Mouse (Mus musculus) 3T3-L1 (cell line): ENCODE measurements around the gene Lrrfip1.

Experiments used
- DNase-seq: peaks from one replicate; pipeline ENCODE4 v3.0.0-alpha.2; 2015; ENCODE audit warnings: low read depth, low spot score

Lrrfip1 gene

DNA sequence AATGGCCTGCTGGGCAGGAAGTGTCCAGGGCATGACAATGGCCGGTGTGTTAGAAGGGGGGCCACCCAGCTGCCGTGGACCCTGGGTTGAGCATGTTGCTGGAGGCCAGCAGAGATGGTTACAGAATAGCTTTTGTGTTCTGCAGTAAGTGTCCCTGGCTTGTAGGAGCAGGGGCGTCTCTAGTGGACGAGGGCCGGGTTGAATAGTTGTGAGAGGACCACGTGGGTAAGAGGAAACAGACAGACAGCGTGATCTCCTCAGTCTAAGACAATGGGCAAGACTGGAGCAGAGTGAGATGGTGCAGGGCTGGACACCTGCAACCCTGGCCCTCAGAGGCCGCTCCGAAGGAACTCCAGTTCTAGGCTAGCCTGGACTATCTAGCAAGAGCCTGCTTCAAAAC, 57.2 kb downstream of the Lrrfip1 start:
- DNase-seq = no peak

DNA sequence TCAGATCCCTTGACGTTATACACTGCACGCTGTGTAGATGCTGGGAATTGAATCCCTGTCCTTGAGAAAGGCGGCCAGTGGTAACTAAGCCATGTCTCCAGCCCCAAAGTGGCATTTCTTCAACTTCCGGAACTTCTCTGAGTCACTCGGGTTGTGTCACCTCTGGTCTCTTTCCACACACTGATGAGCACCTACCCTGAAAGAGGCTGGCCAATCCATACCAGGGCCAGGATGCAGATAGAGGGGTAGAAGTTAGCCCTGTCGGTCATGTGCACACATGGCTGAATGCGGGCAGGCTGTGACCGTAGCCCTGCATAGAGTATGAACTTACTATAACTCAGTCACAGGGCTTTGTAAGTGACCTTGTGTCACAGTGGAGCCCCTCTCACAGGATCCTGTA, 57.9 kb downstream of the Lrrfip1 start:
- DNase-seq = no peak

DNA sequence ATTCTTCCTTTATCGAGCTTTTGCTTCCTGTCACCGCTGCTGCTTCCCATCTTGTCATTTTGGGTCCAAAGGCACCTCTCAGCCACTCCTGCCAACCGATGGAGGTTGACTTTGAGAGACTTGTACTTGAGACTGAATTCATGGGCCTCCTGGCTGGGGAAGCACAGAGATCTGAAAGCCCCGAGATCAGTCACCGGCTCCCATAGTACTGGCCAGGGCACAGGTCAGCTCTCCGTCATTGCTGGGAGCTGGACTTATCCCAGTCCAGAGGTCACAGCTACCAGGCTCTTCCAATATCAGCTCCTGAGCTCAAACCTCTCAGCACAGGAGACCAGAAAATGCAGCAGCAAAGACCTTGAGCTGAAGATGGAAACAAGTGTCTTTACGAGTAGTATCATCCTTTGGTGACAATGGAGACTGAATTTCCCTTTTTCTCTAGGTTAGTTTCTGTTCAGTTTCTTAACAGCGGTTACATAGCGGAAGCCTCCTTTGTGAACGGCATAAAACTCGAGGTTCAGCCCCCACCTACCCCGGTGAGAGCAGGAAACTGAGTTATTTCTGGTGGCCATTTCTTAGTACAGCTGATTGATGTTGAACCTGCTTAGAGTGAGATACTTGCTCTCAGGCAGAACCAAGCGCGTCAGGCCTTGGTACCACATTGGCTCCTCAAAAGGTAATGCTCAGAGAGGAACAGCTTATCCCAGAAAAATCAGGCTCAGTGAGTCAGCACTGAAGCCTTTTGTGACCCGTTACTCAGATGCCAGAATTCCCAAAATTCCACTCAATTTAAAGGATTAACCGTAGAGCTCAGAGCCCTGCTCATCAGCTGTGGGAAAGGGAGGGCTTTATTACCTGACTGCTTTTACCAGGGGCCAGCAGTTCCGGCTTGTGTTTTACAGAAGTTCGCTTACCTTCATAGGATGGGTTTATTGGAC, 59.0 kb downstream of the Lrrfip1 start:
- peak; percentile 73 for DNase-seq

DNA sequence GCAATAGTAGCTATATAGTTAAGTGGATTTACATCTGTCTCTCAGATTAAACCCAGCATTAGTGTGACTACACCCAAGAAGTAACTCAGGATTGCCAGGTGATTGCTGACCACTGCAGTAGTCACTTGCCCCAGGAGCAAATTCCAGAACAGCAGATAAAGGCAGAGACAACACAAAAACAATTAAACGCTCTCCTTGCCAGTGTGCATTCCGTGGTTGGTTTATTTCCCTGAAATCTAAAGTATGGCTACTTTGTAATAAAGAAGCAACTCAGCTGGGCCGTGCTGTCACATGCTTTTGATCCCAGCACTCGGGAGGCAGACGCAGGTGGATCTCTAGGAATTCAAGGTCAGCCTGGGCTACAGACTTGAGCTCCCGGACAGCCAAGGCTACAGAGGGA, 59.7 kb downstream of the Lrrfip1 start:
- peak; percentile 54 for DNase-seq

DNA sequence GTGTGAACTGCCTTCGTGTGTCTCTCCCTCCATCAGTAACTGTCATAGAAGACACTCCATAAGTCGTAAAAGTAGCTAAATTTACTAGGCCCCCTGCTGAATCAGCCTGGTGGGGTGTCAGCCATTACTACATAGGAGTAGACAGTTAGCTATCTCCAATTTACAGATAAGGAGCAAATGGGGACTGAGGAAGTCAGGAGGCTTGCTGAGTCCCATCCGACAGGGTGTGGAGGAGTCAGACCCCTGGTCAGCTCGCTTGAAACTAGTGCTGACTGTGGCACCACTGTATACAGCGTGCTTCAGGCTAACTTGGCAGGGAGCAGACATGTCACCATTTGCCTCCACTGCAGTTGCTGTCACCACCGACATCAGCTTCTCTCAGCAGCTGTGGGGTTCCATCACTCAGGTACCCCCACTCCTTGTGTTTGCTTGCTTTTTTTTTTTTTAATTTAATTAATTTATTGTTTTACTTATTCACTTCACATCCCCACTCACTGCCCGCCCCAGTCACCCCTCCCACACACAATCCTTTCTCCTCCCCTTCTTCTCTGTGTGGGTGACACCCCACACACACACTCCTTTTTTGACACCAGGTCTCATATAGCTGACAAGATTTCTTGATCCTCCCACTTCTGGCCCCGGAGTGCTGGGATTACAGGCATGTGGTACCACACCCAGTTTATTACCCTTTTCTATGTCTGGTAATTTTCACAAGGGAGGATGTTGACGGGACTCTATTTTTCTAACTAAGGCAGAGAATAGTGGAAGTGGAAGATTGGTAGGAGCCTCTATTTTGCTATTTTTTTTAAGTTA, 61.5 kb downstream of the Lrrfip1 start:
- no peak for DNase-seq

DNA sequence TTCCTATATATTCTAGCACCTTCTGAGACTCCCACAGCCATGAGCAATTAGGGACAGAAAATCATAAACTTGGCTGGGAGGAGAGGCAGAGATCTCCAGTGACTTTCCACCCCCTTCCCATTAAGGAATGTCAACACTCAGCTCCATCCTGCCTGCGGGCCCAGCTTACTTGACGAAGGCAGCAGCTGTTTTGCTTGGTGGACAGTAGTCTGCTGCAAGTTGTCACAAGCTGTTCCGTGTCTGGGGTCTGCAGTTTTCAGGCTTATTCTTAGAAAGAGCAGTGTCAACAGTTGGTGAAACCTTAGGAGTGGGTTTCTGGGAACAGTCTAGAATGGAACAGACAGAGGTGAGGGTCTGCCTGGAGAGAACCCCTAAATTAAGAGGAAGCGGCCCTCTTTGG, 62.6 kb downstream of the Lrrfip1 start:
- no peak for DNase-seq

DNA sequence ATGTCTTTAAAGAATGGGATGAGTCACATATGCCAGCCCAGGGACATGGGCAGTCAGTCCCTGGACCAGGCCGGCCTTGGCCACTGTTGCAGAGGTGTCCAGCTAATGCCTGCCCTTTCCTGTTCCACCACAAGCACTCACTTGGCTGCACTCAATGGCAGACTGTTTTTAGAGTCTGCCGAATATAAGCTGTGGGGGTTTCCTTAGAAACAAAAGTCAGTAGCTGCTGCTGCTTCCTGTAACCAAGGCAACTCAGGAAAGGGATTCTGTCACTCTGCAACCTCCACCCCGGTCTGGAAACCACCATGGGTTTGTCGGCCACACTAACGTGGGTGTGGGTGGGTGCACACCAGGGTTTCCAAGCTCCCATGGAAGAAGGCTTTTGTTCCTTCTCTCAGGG, 63.8 kb downstream of the Lrrfip1 start:
- DNase-seq = peak; percentile 52

DNA sequence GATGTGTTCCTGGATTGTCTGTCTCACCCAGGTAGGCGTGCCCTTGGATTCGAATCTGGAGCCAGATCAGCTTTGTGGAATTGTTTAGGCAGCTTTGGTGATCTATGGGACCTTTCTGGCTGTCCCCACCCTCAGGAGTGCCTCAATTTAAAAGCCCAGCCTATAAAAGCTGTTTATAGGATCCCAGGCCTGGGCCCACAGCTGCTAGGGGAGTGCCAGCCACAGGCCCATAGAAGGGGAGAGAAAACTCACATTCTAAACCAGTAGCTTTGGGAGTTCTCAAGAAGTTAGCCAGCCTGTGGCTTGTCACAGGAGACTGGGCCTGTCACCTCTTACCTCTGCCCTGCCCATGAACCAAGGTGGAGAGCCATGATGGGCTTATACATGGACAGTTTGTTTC, 65.5 kb downstream of the Lrrfip1 start:
- DNase-seq = no peak

DNA sequence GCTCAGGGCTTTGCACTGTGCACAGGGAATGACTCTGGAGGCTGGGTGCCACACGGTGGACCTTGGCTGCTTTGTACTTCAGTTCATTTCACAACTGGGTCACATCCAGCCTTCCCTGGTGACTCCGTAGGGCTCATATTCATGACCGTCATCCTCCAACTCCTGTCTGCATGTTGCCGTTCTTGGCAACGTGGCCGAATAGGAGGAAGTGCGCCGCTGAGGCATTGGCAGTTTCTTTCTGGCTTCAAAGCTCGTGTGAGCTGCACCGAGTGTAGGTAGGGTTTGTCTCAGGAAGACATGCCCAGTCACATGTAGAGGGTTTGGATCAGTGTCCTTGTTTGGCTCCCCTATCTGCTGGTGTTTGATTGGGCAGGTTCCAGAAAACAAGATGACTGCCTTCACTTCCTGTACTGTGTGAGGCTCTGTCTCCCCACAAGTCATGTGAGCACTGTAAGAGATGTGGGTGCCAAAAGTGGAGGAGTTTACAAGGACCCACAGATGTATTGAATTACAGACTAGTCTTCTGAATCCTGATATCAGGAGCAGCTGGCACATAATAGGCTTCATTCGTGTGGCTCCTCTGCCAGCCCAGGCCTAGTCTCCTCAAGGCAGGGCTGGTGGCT, 66.5 kb downstream of the Lrrfip1 start:
- peak; percentile 84 for DNase-seq

DNA sequence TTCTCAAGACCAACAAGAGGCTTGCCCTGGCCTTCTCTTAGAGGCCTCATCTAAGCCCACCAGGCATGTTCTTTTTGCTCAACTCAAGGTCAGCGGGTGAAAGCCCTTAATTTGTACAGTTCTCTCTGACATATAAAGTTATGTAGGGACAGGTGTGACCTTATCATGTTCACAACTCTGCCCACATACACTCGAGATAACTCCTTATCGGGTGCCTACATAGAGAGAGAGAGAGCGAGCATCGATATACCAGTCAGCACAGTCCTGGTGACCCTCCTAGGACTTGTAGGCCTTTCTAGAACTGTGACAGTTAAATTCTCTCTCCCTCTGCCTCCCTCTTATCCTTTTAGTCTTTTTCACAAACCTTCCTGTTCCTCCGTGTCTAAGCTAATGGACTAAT, 67.5 kb downstream of the Lrrfip1 start:
- no peak for DNase-seq

DNA sequence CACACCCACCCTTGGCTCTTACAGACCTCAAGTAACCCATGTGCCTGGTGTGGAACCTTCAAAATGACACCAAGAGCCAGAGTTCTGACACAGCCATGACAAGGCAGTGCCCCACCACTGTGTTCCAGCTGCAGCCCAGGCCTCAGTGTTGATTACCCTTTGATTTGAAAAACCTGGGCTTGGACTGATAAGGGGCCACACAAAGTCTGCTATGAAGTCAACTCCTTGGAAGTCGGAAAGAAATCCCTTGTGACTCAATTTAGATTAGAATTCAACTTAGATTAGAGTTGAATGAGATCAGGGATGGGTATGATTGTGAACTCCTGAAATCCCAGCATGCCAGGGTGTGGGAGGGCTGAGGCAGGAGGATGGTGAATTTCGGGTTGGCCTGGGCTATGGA, 68.1 kb downstream of the Lrrfip1 start:
- DNase-seq = no peak

DNA sequence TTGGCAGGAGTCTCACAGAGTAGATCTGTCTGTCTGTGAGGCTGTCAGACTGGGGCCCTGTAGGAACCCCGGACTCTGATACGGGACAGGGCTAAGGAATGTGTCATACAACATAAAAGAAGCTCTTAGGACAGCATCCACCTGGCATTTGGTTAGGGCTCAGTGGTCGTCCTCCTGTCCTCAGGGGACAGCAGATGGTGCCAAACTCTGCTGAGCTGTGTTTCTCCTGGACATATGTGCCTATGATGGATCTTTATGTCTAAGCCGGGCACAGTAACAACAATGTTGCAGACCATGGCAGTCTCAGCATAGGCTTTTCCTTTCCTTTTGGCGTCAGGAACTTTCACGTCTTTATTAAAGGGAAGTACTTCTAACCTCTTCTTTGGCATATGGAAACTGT, 69.2 kb downstream of the Lrrfip1 start:
- DNase-seq = no peak

DNA sequence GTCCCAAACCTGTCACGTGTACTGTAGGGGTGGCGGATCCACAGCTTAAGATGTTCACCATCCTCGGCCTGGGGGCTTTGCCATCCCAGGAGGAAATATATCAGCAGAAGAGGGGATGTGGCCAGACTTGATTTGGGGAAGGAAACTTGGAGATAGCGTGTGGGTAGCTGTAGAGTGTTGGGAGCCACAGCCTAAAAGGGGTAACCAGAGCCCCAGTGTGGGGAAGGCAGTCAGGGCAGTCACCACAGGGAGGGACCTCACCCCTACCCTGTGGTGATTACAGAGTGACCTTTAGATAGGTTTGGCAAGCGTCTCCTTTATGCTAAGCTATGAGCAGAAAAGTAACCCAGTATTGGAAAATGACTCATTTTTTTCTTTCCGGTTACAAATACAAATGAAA, 71.0 kb downstream of the Lrrfip1 start:
- DNase-seq = peak; percentile 27

DNA sequence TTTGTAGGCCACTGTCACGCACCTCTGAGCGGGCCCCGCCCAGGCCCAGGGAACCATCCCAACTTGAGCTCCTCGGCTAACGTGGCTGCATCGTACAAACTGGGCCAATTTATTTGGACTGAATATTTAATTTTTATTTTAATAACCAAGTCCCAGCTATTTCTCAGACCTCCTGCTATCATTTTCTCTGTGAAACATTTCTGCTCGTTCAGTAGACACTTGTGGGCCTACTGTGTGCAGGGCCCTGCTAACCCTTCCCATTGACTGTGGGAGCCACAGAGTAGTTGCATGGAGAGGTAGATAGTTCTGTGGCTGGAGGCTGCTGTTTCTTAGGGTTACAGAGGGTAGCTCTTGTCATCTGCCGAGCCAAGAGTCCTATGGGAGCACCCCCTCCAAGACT, 72.0 kb downstream of the Lrrfip1 start:
- no peak for DNase-seq

DNA sequence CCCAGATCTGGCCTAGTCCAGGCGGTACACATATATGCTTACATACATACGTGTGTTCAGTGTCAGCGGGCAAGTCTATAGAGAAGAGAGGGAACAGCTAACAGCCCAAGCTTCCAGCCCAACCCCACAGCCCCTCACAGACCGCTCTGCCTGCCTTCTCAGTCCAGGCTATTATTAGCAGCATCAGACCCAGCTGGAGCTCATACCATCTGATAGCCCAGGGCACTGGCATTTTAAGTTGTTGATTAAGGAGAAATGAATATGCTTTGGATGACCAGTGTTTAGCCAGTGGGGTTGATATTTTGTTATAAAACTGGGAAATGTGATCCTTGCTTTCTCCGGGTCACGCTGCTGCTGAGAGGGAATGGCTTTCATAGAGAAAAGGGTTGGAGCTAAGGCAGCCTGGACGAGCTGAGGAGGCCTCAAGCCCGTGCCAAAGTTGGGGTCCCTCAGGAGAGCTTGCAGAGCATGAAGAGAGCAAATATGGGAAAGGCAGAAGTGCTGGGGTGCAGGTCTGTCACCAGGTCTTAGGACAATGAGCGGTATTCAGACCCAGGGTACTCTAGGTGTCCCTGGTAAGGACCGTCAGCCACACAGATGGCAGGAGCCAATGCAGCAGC, 73.2 kb downstream of the Lrrfip1 start:
- DNase-seq = no peak

DNA sequence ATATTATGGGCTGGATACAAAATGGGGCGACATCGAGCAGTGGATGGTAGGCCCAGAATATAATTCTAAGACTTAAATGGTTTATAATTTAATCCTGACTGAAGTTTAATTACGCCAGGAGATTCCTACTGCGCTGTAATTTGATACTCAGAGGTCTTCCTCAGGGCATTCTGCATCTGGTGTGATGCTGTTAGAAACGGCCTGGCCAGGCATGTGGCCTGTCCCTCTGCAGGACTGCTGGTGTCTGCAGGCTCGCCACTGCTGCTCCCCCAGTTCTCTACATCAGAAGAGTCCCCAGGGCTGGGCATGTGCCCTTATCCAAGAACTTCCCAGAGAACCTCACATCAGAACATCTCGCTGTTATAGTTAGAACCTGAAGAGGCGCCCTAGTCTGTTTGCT, 78.4 kb downstream of the Lrrfip1 start:
- no peak for DNase-seq

DNA sequence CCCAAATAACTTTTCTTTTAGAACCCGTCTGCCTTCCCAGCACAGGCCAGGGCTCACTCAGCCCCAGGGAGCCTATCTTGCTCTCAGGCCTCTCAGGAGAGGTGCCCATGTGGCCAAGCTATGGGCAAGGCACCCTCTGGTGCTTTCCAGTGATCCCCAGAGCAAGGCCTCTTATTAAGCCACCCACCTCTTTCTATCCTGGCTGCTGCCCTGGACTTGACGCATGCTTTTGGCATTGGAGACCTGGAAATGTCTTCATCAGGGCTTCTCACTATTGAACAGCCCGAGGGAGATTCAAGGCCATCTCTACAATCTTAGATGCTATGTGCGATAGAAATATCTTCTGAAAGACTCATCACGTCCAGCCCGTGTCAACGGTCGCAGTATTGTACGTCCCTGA, 78.9 kb downstream of the Lrrfip1 start:
- peak; percentile 98 for DNase-seq

DNA sequence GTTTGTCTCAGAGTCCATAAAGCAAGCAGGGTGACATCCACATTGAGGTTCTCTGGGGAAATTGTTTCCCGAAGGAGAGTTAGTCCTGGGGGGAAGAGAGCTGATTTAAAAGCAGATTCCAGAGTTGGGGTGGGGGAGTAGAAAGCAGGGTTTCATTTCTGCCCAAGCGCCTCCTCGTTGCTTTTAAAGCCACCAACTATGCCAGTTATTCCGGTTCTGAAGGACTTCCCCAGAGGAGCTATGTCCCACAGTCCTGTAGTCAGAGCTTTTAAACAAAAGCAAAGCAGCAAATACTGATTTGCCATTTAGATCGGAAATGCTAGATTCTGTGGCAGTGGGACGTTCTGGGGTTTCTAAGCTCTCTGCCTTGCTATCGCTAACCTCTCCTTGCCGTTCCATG, 79.4 kb downstream of the Lrrfip1 start:
- DNase-seq = no peak

DNA sequence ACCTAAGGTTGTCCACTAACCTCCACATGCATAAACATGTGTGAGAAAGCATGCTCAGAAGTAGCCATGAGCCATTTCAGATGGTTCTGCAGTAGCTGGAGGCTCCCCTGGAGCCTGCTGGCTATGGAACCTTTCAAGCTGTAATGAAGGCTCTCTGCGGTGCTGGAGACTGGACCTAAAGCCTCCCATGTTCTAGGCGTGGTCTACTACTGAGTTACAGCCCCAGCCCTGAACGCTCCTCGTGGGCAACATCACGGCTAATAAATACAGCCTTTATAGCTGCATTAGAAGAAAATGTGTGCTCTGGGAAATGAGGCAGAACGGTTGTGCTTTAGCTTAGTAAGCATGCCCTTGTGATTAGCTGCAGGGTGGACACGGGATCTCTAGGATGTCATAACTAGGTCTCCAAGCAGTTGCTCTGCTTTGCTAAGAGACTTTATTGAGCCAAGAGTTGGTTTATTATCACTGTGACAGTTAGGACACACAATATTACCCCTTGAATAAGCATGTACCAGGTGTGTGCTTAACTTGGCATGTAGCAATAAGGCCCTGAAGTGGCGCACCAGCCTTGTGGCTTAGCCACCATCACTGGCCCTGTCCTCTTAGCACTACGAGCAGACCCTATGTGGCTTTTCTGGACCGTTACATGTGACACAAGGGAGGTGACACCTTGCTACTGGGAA, 81.3 kb downstream of the Lrrfip1 start:
- DNase-seq = no peak

DNA sequence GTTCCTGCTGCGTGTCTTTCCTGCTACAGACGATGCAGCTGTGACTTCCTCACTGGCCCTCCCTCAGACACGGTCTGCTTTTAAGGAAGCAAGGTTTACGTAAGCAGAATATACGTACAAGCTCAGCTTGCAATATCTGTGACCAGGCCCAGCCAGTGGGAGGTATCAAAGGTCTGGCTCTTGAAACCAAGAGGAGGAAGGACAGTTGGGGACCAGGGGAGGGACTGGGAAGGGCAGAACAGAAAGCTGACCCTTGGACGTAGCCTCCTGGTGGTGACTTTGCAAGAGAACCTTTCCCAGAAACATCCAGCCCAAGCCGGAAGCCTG, 81.8 kb downstream of the Lrrfip1 start:
- no peak for DNase-seq

DNA sequence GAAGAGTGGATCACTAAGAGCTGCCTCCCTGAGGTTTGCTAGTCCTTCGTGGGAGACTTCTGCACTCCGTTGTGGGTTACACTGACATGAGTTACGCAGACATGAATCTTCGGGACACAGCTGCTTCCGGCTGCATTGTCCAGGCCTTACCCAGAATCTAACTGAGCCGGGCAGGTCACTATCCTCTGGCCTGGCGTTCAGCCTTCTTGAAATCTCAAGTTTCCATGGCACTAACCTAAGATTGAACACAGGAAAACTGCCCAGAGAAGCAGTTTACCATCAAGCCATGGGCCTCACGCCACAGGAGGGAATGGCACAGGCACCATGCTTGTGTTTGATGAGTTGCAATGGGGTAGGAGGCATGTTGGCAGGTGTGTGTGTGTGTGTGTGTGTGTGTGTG, 85.8 kb downstream of the Lrrfip1 start:
- DNase-seq = no peak

DNA sequence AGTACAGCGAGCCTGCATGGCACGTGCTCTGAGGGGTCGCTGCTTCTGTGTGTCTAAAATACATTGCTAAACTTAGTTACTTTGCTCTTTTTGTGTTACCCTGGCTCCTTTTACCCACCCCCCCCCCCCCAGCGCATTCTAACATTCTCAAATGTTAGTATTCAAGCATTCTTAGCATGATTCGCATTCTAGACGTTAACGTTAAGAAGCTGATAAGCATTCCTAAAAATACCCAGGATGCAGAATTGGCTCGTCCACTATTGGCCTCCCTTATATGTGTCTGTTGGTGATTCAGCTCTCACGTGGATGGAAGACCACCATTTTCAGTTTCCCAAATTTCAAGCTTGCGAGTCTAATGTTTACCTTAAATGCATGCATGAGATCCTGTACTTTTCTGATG, 86.5 kb downstream of the Lrrfip1 start:
- DNase-seq = no peak
